Mouse (Mus musculus): Measurements from ENCODE around the gene Gm49380. TPM values are rescaled to one million over a fixed set of nuclear protein-coding genes. Genes with fewer than 3 reads are reported as not detected.
A peak's percentile ranks its signal among the peaks of the same experiment; 100 is the strongest.

Gene Gm49380
- polyA plus RNA-seq, 1 experiment from 2014 or later, result not detected

- peak overlapping the region; percentile 98 for H3K4me2 ChIP-seq (ENCODE audit: low read depth, low read length, severe bottlenecking)
- H3K4me1 ChIP-seq (replicated peaks; ENCODE audit: control insufficient read depth, insufficient read depth, low read length), result peaks cover 27% of the 10 kb centered on the region
- no peak overlapping the region for H3K27ac ChIP-seq (ENCODE audit: low read depth, low read length)
- H3K27me3 ChIP-seq (ENCODE audit: control insufficient read depth, insufficient read depth, low read length), result peaks cover 25% of the 10 kb centered on the region
- no peak for DNase-seq (ENCODE audit: low spot score)
- ATAC-seq (replicated peaks; ENCODE audit: low FRiP score), result peak; percentile 23; the same call in 1 of the 2 replicates
- H3K9me3 ChIP-seq (ENCODE audit: control insufficient read depth, low read length), result no peaks in the 10 kb centered on the region
- peak overlapping the region; percentile 71; the same call in 1 of the 2 replicates for H3K9ac ChIP-seq (ENCODE audit: low read length)
- peak overlapping the region; percentile 54 for H3K4me3 ChIP-seq (ENCODE audit: low read depth, low read length)
- no peaks in the 10 kb centered on the region for H3K36me3 ChIP-seq (ENCODE audit: control insufficient read depth, insufficient read depth, low read length)
- WGBS, result under 1% methylated on average over 14 of the region's 14 CpGs
These were observed 29.1 kb downstream of the Gm49380 start for GRCm38 (mm10) chr9:44084236-44084635.

- no peak overlapping the region; the same call in 1 of the 2 replicates for H3K9ac ChIP-seq (ENCODE audit: low read length)
- 8% methylated on average over 23 of the region's 23 CpGs for WGBS
- peaks cover 29% of the 10 kb centered on the region for H3K4me1 ChIP-seq (replicated peaks; ENCODE audit: control insufficient read depth, insufficient read depth, low read length)
- no peak overlapping the region for H3K4me3 ChIP-seq (ENCODE audit: low read depth, low read length)
- no peak overlapping the region for H3K27ac ChIP-seq (ENCODE audit: low read depth, low read length)
- H3K9me3 ChIP-seq (ENCODE audit: control insufficient read depth, low read length), result no peaks in the 10 kb centered on the region
- peak overlapping the region; percentile 98 for H3K4me2 ChIP-seq (ENCODE audit: low read depth, low read length, severe bottlenecking)
- ATAC-seq (replicated peaks; ENCODE audit: low FRiP score) (no peak), DNase-seq (ENCODE audit: low spot score) (no peak)
- H3K36me3 ChIP-seq (ENCODE audit: control insufficient read depth, insufficient read depth, low read length), result no peaks in the 10 kb centered on the region
- H3K27me3 ChIP-seq (ENCODE audit: control insufficient read depth, insufficient read depth, low read length), result peaks cover 25% of the 10 kb centered on the region
These were observed 29.7 kb downstream of the Gm49380 start for GRCm38 (mm10) chr9:44083392-44084121.

GRCm38 (mm10) chr9:44082266-44082665, 31.0 kb downstream of the Gm49380 start:
- no peaks in the 10 kb centered on the region for H3K9me3 ChIP-seq (ENCODE audit: control insufficient read depth, low read length)
- no peaks in the 10 kb centered on the region for H3K36me3 ChIP-seq (ENCODE audit: control insufficient read depth, insufficient read depth, low read length)
- H3K4me1 ChIP-seq (replicated peaks; ENCODE audit: control insufficient read depth, insufficient read depth, low read length), result peaks cover 20% of the 10 kb centered on the region; the same call in 1 of the 2 replicates
- 93% methylated on average over 5 of the region's 5 CpGs for WGBS
- no peak overlapping the region for H3K9ac ChIP-seq (ENCODE audit: low read length)
- no peak overlapping the region for H3K4me2 ChIP-seq (ENCODE audit: low read depth, low read length, severe bottlenecking)
- peaks cover 25% of the 10 kb centered on the region for H3K27me3 ChIP-seq (ENCODE audit: control insufficient read depth, insufficient read depth, low read length)
- no peak for DNase-seq (ENCODE audit: low spot score)
- H3K4me3 ChIP-seq (ENCODE audit: low read depth, low read length), result no peak overlapping the region
- H3K27ac ChIP-seq (ENCODE audit: low read depth, low read length), result no peak overlapping the region
- ATAC-seq (replicated peaks; ENCODE audit: low FRiP score), result no peak

GRCm38 (mm10) chr9:44081581-44081980, 31.7 kb downstream of the Gm49380 start:
- no peaks in the 10 kb centered on the region for H3K36me3 ChIP-seq (ENCODE audit: control insufficient read depth, insufficient read depth, low read length)
- H3K27ac ChIP-seq (ENCODE audit: low read depth, low read length), result no peak overlapping the region
- 72% methylated on average over 5 of the region's 5 CpGs for WGBS
- ATAC-seq (replicated peaks; ENCODE audit: low FRiP score) (no peak), DNase-seq (ENCODE audit: low spot score) (no peak)
- H3K4me1 ChIP-seq (replicated peaks; ENCODE audit: control insufficient read depth, insufficient read depth, low read length), result peaks cover 18% of the 10 kb centered on the region; the same call in 1 of the 2 replicates
- H3K9me3 ChIP-seq (ENCODE audit: control insufficient read depth, low read length), result no peaks in the 10 kb centered on the region
- H3K4me2 ChIP-seq (ENCODE audit: low read depth, low read length, severe bottlenecking), result no peak overlapping the region
- peaks cover 23% of the 10 kb centered on the region for H3K27me3 ChIP-seq (ENCODE audit: control insufficient read depth, insufficient read depth, low read length)
- H3K4me3 ChIP-seq (ENCODE audit: low read depth, low read length), result no peak overlapping the region
- no peak overlapping the region for H3K9ac ChIP-seq (ENCODE audit: low read length)

GRCm38 (mm10) chr9:44080953-44081352, 32.3 kb downstream of the Gm49380 start:
- H3K27me3 ChIP-seq (ENCODE audit: control insufficient read depth, insufficient read depth, low read length), result peaks cover 18% of the 10 kb centered on the region
- H3K4me3 ChIP-seq (ENCODE audit: low read depth, low read length), result no peak overlapping the region
- DNase-seq (ENCODE audit: low spot score) (no peak), ATAC-seq (replicated peaks; ENCODE audit: low FRiP score) (no peak)
- 88% methylated on average over 5 of the region's 5 CpGs for WGBS
- H3K4me1 ChIP-seq (replicated peaks; ENCODE audit: control insufficient read depth, insufficient read depth, low read length), result peaks cover 18% of the 10 kb centered on the region; the same call in 1 of the 2 replicates
- no peaks in the 10 kb centered on the region for H3K9me3 ChIP-seq (ENCODE audit: control insufficient read depth, low read length)
- H3K36me3 ChIP-seq (ENCODE audit: control insufficient read depth, insufficient read depth, low read length), result no peaks in the 10 kb centered on the region
- no peak overlapping the region for H3K27ac ChIP-seq (ENCODE audit: low read depth, low read length)
- no peak overlapping the region for H3K4me2 ChIP-seq (ENCODE audit: low read depth, low read length, severe bottlenecking)
- no peak overlapping the region for H3K9ac ChIP-seq (ENCODE audit: low read length)

- Histone ChIP-seq H3K4me3 (ENCODE audit: low read depth, low read length) (no peak overlapping the region), H3K4me2 (ENCODE audit: low read depth, low read length, severe bottlenecking) (no peak overlapping the region), H3K36me3 (ENCODE audit: control insufficient read depth, insufficient read depth, low read length) (no peaks in the 10 kb centered on the region), H3K9ac (ENCODE audit: low read length) (no peak overlapping the region), H3K4me1 (replicated peaks; ENCODE audit: control insufficient read depth, insufficient read depth, low read length) (peaks cover 13% of the 10 kb centered on the region; the same call in 1 of the 2 replicates), H3K9me3 (ENCODE audit: control insufficient read depth, low read length) (no peaks in the 10 kb centered on the region), H3K27me3 (ENCODE audit: control insufficient read depth, insufficient read depth, low read length) (peaks cover 14% of the 10 kb centered on the region), H3K27ac (ENCODE audit: low read depth, low read length) (no peak overlapping the region)
- 74% methylated on average over 10 of the region's 10 CpGs for WGBS
- ATAC-seq (replicated peaks; ENCODE audit: low FRiP score) (no peak), DNase-seq (ENCODE audit: low spot score) (no peak)
These were observed 33.1 kb downstream of the Gm49380 start for GRCm38 (mm10) chr9:44079997-44080780.

- peaks cover 8% of the 10 kb centered on the region; the same call in 1 of the 2 replicates for H3K4me1 ChIP-seq (replicated peaks; ENCODE audit: control insufficient read depth, insufficient read depth, low read length)
- H3K27ac ChIP-seq (ENCODE audit: low read depth, low read length), result no peak overlapping the region
- H3K9ac ChIP-seq (ENCODE audit: low read length), result no peak overlapping the region
- no peak for DNase-seq (ENCODE audit: low spot score)
- peaks cover 10% of the 10 kb centered on the region for H3K27me3 ChIP-seq (ENCODE audit: control insufficient read depth, insufficient read depth, low read length)
- 34% methylated on average over 14 of the region's 16 CpGs for WGBS
- ATAC-seq (replicated peaks; ENCODE audit: low FRiP score), result no peak; the same call in 1 of the 2 replicates
- no peaks in the 10 kb centered on the region for H3K36me3 ChIP-seq (ENCODE audit: control insufficient read depth, insufficient read depth, low read length)
- no peaks in the 10 kb centered on the region for H3K9me3 ChIP-seq (ENCODE audit: control insufficient read depth, low read length)
- H3K4me3 ChIP-seq (ENCODE audit: low read depth, low read length), result no peak overlapping the region
- H3K4me2 ChIP-seq (ENCODE audit: low read depth, low read length, severe bottlenecking), result no peak overlapping the region
These were observed 34.1 kb downstream of the Gm49380 start for GRCm38 (mm10) chr9:44078955-44079756.

GRCm38 (mm10) chr9:44078136-44078797, 35.0 kb downstream of the Gm49380 start:
- ATAC-seq (replicated peaks; ENCODE audit: low FRiP score), result no peak
- H3K27me3 ChIP-seq (ENCODE audit: control insufficient read depth, insufficient read depth, low read length), result peaks cover 1% of the 10 kb centered on the region; the same call in 1 of the 2 replicates

More at GRCm38 (mm10) chr9:44078136-44078797, 35.0 kb downstream of the Gm49380 start:
- WGBS, result 79% methylated on average over 10 of the region's 10 CpGs
- Histone ChIP-seq H3K4me1 (replicated peaks; ENCODE audit: control insufficient read depth, insufficient read depth, low read length) (peaks cover 4% of the 10 kb centered on the region; the same call in 1 of the 2 replicates), H3K9me3 (ENCODE audit: control insufficient read depth, low read length) (no peaks in the 10 kb centered on the region), H3K9ac (ENCODE audit: low read length) (no peak overlapping the region), H3K4me3 (ENCODE audit: low read depth, low read length) (no peak overlapping the region), H3K4me2 (ENCODE audit: low read depth, low read length, severe bottlenecking) (no peak overlapping the region), H3K36me3 (ENCODE audit: control insufficient read depth, insufficient read depth, low read length) (no peaks in the 10 kb centered on the region), H3K27ac (ENCODE audit: low read depth, low read length) (no peak overlapping the region)
- DNase-seq (ENCODE audit: low spot score), result no peak
